Mouse (Mus musculus) heart, postnatal 0 days (tissue): ENCODE measurements around the gene Mpo.

ENCODE experiments used
- CTCF ChIP-seq: IDR thresholded peaks from 2 replicates; pipeline ENCODE4 v1.5.1; 2016; ENCODE audit warnings: antibody characterized with exemption, control low read depth, low read depth
- EP300 ChIP-seq: IDR thresholded peaks from 2 replicates; pipeline ENCODE4 v1.6.1; 2016; ENCODE audit warnings: antibody characterized with exemption, low read depth

- TF ChIP-seq CTCF (no peak), EP300 (no peak)
These were observed 45.0 kb upstream of the Mpo start for GRCm38 (mm10) chr11:87748132-87749119.
